Mouse (Mus musculus) CH12.LX (cell line): ENCODE results near the gene Psma6. TPM values are rescaled to one million over a fixed set of nuclear protein-coding genes. Genes with fewer than 3 reads are reported as not detected.

Experiments used
- DNase-seq: peaks from one replicate; pipeline ENCODE4 v3.0.0-alpha.2; 2013; ENCODE audit errors: extremely low read depth
- H3K27ac ChIP-seq: 2 replicates; pipeline ENCODE4 v1.5.1; 2012; ENCODE audit warnings: low read depth, mild to moderate bottlenecking, control low read depth, moderate library complexity; ENCODE audit not compliant: insufficient read depth
- H3K27me3 ChIP-seq: replicated peaks from 2 replicates; pipeline ENCODE3; 2012; ENCODE audit warnings: inconsistent platforms
- H3K36me3 ChIP-seq, 2 experiments: replicated peaks in 1 of 2; 2 replicates each; pipeline versions ENCODE3 to v1.6.1; 2012; ENCODE audit warnings: inconsistent platforms in 1 of 2, low read length in 1 of 2, mild to moderate bottlenecking in 1 of 2, mixed read lengths in 1 of 2, moderate library complexity in 1 of 2; ENCODE audit not compliant: control insufficient read depth in 1 of 2, insufficient read depth in 1 of 2
- H3K4me1 ChIP-seq, 2 experiments: 2 replicates each; pipeline ENCODE4 v1.6.1; 2012; ENCODE audit warnings: inconsistent platforms in 1 of 2, moderate library complexity in 1 of 2; ENCODE audit not compliant: insufficient read depth in 2 of 2, control insufficient read depth in 1 of 2
- H3K4me2 ChIP-seq: 2 replicates; pipeline ENCODE4 v1.6.1; 2012; ENCODE audit warnings: low read depth, mild to moderate bottlenecking, control low read depth; ENCODE audit not compliant: poor library complexity, insufficient read depth, severe bottlenecking
- H3K4me3 ChIP-seq, 3 experiments: fragments of 150-350 bp in 1 of 3; sonication (generic) in 1 of 3; replicated peaks in 1 of 3; 2 replicates each; pipeline versions ENCODE3 to v1.5.1; 2011 to 2012; ENCODE audit warnings: low read depth in 2 of 3, low read length in 2 of 3, mild to moderate bottlenecking in 2 of 3, moderate library complexity in 2 of 3, control low read depth in 1 of 3, improper control_type of control experiment in 1 of 3, inconsistent platforms in 1 of 3, mixed read lengths in 1 of 3; ENCODE audit not compliant: poor library complexity in 1 of 3
- H3K79me2 ChIP-seq: replicated peaks from 2 replicates; pipeline ENCODE4 v1.6.1; 2012; ENCODE audit warnings: mild to moderate bottlenecking, moderate library complexity; ENCODE audit not compliant: control insufficient read depth, poor library complexity, insufficient read depth, severe bottlenecking; ENCODE audit errors: extremely low read depth
- H3K9ac ChIP-seq: 2 replicates; pipeline ENCODE4 v1.6.1; 2012; ENCODE audit warnings: low read depth, mild to moderate bottlenecking, control low read depth, moderate library complexity; ENCODE audit not compliant: insufficient read depth
- H3K9me3 ChIP-seq: replicated peaks from 2 replicates; pipeline ENCODE3; 2012; ENCODE audit warnings: low read length, inconsistent platforms, mixed read lengths
- BHLHE40 ChIP-seq: IDR thresholded peaks from 2 replicates; pipeline ENCODE4 v1.6.1; 2011; ENCODE audit warnings: mild to moderate bottlenecking, low read depth, low read length, improper control_type of control experiment
- CHD1 ChIP-seq: IDR thresholded peaks from 2 replicates; pipeline ENCODE4 v1.6.1; 2012; ENCODE audit warnings: low read depth, low read length, improper control_type of control experiment, inconsistent platforms
- CHD2 ChIP-seq: IDR thresholded peaks from 2 replicates; pipeline ENCODE4 v1.6.1; 2011; ENCODE audit warnings: low read length, improper control_type of control experiment
- CTCF ChIP-seq, 2 experiments: IDR thresholded peaks in 1 of 2; conservative IDR thresholded peaks in 1 of 2; 2 replicates each; pipeline ENCODE4 v1.5.1; 2011 to 2012; ENCODE audit warnings: low read depth in 2 of 2, low read length in 2 of 2, improper control_type of control experiment in 1 of 2, inconsistent platforms in 1 of 2, mild to moderate bottlenecking in 1 of 2, moderate library complexity in 1 of 2
- EP300 ChIP-seq: IDR thresholded peaks from 2 replicates; pipeline ENCODE4 v1.6.1; 2011; ENCODE audit warnings: low read length, improper control_type of control experiment
- ETS1 ChIP-seq: conservative IDR thresholded peaks from 2 replicates; pipeline ENCODE4 v1.6.1; 2012; ENCODE audit warnings: low read depth, mild to moderate bottlenecking, inconsistent platforms, low read length, improper control_type of control experiment, moderate library complexity
- GABPA ChIP-seq: IDR thresholded peaks from 2 replicates; pipeline ENCODE4 v1.6.1; 2012; ENCODE audit warnings: low read depth, low read length, improper control_type of control experiment, inconsistent platforms; ENCODE audit not compliant: insufficient replicate concordance
- HCFC1 ChIP-seq: IDR thresholded peaks from 2 replicates; pipeline ENCODE4 v1.6.1; 2012; ENCODE audit warnings: low read depth, mild to moderate bottlenecking, inconsistent platforms, low read length, improper control_type of control experiment
- IRF4 ChIP-seq: IDR thresholded peaks from 2 replicates; pipeline ENCODE4 v1.6.1; 2014; ENCODE audit warnings: low read depth, mild to moderate bottlenecking, inconsistent platforms, low read length, improper control_type of control experiment
- MAFK ChIP-seq: IDR thresholded peaks from 2 replicates; pipeline ENCODE4 v1.6.1; 2011; ENCODE audit warnings: low read length, improper control_type of control experiment; ENCODE audit not compliant: insufficient replicate concordance
- MAX ChIP-seq: IDR thresholded peaks from 2 replicates; pipeline ENCODE4 v1.6.1; 2011; ENCODE audit warnings: low read length, improper control_type of control experiment
- MAZ ChIP-seq: IDR thresholded peaks from 2 replicates; pipeline ENCODE4 v1.6.1; 2012; ENCODE audit warnings: low read depth, mild to moderate bottlenecking, inconsistent platforms, low read length, improper control_type of control experiment, moderate library complexity
- MEF2A ChIP-seq: IDR thresholded peaks from 2 replicates; pipeline ENCODE4 v1.6.1; 2014; ENCODE audit warnings: low read depth, mild to moderate bottlenecking, inconsistent platforms, low read length, improper control_type of control experiment, borderline replicate concordance
- MXI1 ChIP-seq: IDR thresholded peaks from 2 replicates; pipeline ENCODE4 v1.6.1; 2011; ENCODE audit warnings: mild to moderate bottlenecking, low read depth, low read length, improper control_type of control experiment
- NELFE ChIP-seq: IDR thresholded peaks from 2 replicates; pipeline ENCODE4 v1.6.1; 2011; ENCODE audit warnings: low read depth, low read length, improper control_type of control experiment
- NRF1 ChIP-seq: IDR thresholded peaks from 2 replicates; pipeline ENCODE4 v1.6.1; 2014; ENCODE audit warnings: low read depth, mild to moderate bottlenecking, inconsistent platforms, low read length, improper control_type of control experiment, moderate library complexity
- PAX5 ChIP-seq: IDR thresholded peaks from 2 replicates; pipeline ENCODE4 v1.6.1; 2012; ENCODE audit warnings: low read length, inconsistent platforms, mixed read lengths
- POLR2AphosphoS2 ChIP-seq: IDR thresholded peaks from 2 replicates; pipeline ENCODE4 v1.6.1; 2011; ENCODE audit warnings: low read depth, low read length, improper control_type of control experiment
- RAD21 ChIP-seq: IDR thresholded peaks from 2 replicates; pipeline ENCODE4 v1.6.1; 2011; ENCODE audit warnings: low read depth, mild to moderate bottlenecking, low read length, improper control_type of control experiment, moderate library complexity
- RCOR1 ChIP-seq: conservative IDR thresholded peaks from 2 replicates; pipeline ENCODE4 v1.6.1; 2012; ENCODE audit warnings: low read depth, mild to moderate bottlenecking, inconsistent platforms, low read length, improper control_type of control experiment
- TBP ChIP-seq: conservative IDR thresholded peaks from 2 replicates; pipeline ENCODE4 v1.6.1; 2011; ENCODE audit warnings: low read depth, low read length, improper control_type of control experiment
- UBTF ChIP-seq: IDR thresholded peaks from 2 replicates; pipeline ENCODE4 v1.6.1; 2012; ENCODE audit warnings: low read depth, mild to moderate bottlenecking, inconsistent platforms, low read length, improper control_type of control experiment, moderate library complexity
- USF2 ChIP-seq: conservative IDR thresholded peaks from 2 replicates; pipeline ENCODE4 v1.6.1; 2011; ENCODE audit warnings: low read depth, low read length, improper control_type of control experiment
- ZKSCAN1 ChIP-seq: IDR thresholded peaks from 2 replicates; pipeline ENCODE4 v1.6.1; 2012; ENCODE audit warnings: low read depth, inconsistent platforms, low read length, improper control_type of control experiment, borderline replicate concordance
- ZNF384 ChIP-seq: IDR thresholded peaks from 2 replicates; pipeline ENCODE4 v1.6.1; 2012; ENCODE audit warnings: low read depth, low read length, improper control_type of control experiment, inconsistent platforms
- dilution Hi-C: fragments of 300-500 bp; cut with MboI; formaldehyde crosslinking; loops from 2 replicates; pipeline ENCODE4 v1.14.3; 2020; ENCODE audit warnings: low sequenced_read_pairs; ENCODE audit not compliant: extremely low pct_unique_long_range_greater_than_20kb, extremely low pct_ligation_motif_present
- in situ Hi-C: fragments of 300-500 bp; cut with MboI; formaldehyde crosslinking; loops from 3 replicates; pipeline ENCODE4 v1.14.3; 2019; ENCODE audit warnings: low sequenced_read_pairs, low pct_ligation_motif_present, low pct_unique_long_range_greater_than_20kb, mixed read lengths
- polyA plus RNA-seq: library from polyadenylated mRNA; unstranded; fragments of >175 nt; gene quantifications from 2 replicates; pipeline ENCODE4 v1.2.1, GENCODE M21; 2012; ENCODE audit warnings: low read depth; ENCODE audit not compliant: insufficient read length
- total RNA-seq, 2 experiments: library from RNA; depleted of rRNA; stranded (reverse); fragments of 300-350 nt in 1 of 2; fragments of >200 nt in 1 of 2; gene quantifications; 2 replicates each; pipeline ENCODE4 v1.2.3; 2012 to 2014

Psma6 gene
- total and polyA plus RNA-seq, 3 experiments = 271 to 585 (median 307) TPM

DNA sequence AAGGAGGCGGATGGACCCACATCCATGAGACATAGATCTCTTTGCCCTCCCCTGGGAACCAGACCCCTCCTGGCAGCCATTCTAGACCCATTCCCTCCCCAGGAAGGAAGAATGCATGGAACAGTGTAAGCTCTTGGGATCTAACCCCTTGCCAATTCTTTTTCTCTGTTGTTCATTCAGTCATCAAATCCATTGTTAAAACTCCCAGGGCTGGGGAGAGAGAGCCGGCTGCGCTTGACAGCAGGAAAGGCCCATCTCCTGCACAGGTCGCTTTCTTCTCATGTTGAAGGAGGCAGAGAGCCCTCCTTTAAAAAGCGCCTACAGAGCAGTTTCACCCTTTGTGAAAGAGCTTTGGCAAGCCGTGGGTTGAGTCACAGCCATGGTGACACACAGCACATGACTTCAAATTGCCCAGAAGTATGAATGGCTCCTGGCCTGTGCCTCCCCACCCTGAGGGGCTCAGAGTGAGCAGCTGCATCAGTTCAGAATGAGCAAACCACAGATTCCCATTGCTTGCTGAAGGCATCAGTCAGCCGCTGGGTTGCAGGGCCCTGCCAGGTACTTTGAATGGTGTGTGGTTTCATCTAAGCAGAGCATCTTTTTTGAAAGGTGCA is 82.2 kb downstream of the Psma6 start (continued):
- no peak for TF ChIP-seq GABPA
- peak; percentile 78 for TF ChIP-seq MXI1
- TF ChIP-seq PAX5 = no peak
- no peak for TF ChIP-seq CHD2
- TF ChIP-seq ETS1 = peak; percentile 78

DNA sequence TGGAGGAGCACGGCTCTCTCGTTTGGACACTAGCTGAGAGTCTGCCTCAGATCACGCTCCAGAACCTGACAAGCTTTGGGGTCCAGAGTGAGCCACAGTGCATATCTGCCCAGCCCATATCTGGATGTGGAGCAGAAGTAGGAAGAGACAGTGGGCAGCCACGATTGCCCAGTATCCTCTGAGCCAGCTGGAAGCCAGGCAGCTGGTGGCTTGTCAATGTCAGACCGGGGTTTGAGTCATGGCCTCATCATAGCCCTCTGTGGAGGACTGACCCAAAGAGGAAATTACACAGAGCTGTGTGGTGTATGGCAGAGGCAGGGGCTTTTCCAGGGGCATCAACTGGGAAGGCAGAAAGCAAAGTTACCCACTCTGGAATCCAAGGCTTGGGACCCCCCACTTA is 82.8 kb downstream of the Psma6 start:
- Histone ChIP-seq H3K27ac (peak overlapping the region; percentile 97), H3K4me3 (peak overlapping the region in 1 of 3 experiments; percentile 7), H3K79me2 (no peaks in the 10 kb centered on the region), H3K36me3 (no peaks in the 10 kb centered on the region), H3K4me1 (peaks cover 51 to 97% of the 10 kb centered on the region in 2 experiments), H3K9ac (peak overlapping the region; percentile 80; the same call in 1 of the 2 replicates), H3K9me3 (no peaks in the 10 kb centered on the region), H3K27me3 (no peaks in the 10 kb centered on the region), H3K4me2 (peak overlapping the region; percentile 52)
- no peak for TF ChIP-seq GABPA
- no peak for TF ChIP-seq RAD21
- no peak for TF ChIP-seq BHLHE40
- no peak for TF ChIP-seq HCFC1
- TF ChIP-seq NELFE = no peak
- TF ChIP-seq USF2 = no peak
- TF ChIP-seq CHD2 = no peak
- no peak for TF ChIP-seq IRF4
- no peak for TF ChIP-seq CHD1
- no peak for TF ChIP-seq MXI1
- TF ChIP-seq CTCF (conservative IDR thresholded peaks at IDR 0.05 in 1 of 2, IDR thresholded peaks at IDR 0.05 in 1 of 2; ENCODE audit: low read depth in 2 of 2, low read length in 2 of 2) = no peak
- in situ Hi-C loops = no loop called here
- no peak for DNase-seq
- dilution Hi-C loops = no loop called here

DNA sequence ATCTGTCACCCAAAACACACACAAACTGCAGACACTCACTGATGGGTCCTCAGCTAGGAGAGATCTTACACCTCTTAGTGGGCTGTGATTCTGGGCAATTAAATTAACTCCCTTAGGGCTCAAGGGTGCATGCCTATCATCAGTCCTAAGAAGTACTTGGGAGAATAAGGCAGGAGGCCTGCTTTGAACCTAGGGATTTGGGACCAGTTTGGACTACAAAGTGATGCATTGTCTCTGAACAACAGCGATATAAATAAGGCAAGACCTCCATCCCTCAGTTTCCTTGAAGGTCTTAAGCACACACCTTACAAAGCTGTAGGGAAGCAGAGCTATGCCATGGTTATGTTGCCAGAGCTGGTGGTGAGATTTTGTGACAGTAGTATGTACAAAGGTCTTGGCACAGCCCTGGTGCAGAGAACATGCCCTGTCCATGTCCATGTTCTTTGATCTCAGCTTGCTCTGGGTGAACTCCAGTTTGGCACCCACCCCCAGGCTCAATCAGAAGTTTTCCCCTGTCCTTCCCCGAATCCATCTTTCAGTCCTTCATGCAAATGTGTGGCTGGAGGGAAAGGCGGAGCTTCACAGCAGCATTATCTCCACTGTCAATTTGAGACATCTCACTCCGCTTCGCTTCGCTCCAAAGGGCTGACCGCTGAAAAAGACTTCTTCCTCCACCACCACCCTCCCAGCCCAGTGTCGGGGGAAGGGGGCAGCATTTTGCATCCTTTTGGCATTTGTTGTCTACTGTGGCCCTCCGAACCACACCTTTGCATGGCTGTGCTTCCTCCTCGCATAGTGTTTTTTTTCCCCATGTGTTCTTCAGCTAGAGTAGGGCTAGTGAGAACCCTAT is 83.5 kb downstream of the Psma6 start:
- peak; percentile 93 for DNase-seq
- dilution Hi-C loops = no loop called here
- peak overlapping the region in 1 of 3 experiments; percentile 7 for H3K4me3 ChIP-seq
- peak overlapping the region; percentile 53 for H3K4me2 ChIP-seq
- in situ Hi-C loops = no loop called here
- peak overlapping the region; percentile 80 for H3K9ac ChIP-seq
- no peaks in the 10 kb centered on the region for H3K79me2 ChIP-seq
- H3K27me3 ChIP-seq = no peaks in the 10 kb centered on the region
- no peaks in the 10 kb centered on the region for H3K36me3 ChIP-seq
- peak overlapping the region; percentile 97 for H3K27ac ChIP-seq
- no peaks in the 10 kb centered on the region for H3K9me3 ChIP-seq
- H3K4me1 ChIP-seq = peaks cover 56 to 97% of the 10 kb centered on the region in 2 experiments
- TF ChIP-seq IRF4 = peak; percentile 83
- peak; percentile 88 for TF ChIP-seq MEF2A
- peak; percentile 47 for TF ChIP-seq MAX
- peak; percentile 3; the same call in 1 of the 2 replicates for TF ChIP-seq RCOR1
- peak; percentile 86 for TF ChIP-seq TBP
- peak; percentile 79 for TF ChIP-seq ZNF384
- peak; percentile 38 for TF ChIP-seq CHD2
- peak; percentile 51; the same call in 1 of the 2 replicates for TF ChIP-seq NELFE
- peak; percentile 60; the same call in 1 of the 2 replicates for TF ChIP-seq POLR2AphosphoS2
- no peak for TF ChIP-seq ZKSCAN1
- peak; percentile 11 for TF ChIP-seq RAD21
- peak; percentile 83; the same call in 1 of the 2 replicates for TF ChIP-seq MAZ
- no peak for TF ChIP-seq GABPA
- peak; percentile 67 for TF ChIP-seq EP300
- TF ChIP-seq MAFK = no peak
- no peak for TF ChIP-seq PAX5
- TF ChIP-seq UBTF = no peak
- TF ChIP-seq NRF1 = no peak
- peak; percentile 56; the same call in 1 of the 2 replicates for TF ChIP-seq CHD1
- TF ChIP-seq BHLHE40 = peak; percentile 77
- no peak; a peak in 1 of 4 replicates for TF ChIP-seq CTCF (conservative IDR thresholded peaks at IDR 0.05 in 1 of 2, IDR thresholded peaks at IDR 0.05 in 1 of 2; ENCODE audit: low read depth in 2 of 2, low read length in 2 of 2)
